Mouse (Mus musculus) limb, embryonic 13.5 days (tissue): ENCODE results near the gene Cacna1c. TPM values are rescaled to one million over a fixed set of nuclear protein-coding genes. Genes with fewer than 3 reads are reported as not detected.

Experiments
- ATAC-seq: fragments of 200-750 bp; cut with Nextera tagmentation; 2 replicates; pipeline ENCODE4 v1.8.0; 2017; ENCODE audit warnings: low read depth, moderate number of reproducible peaks, moderate TSS enrichment; ENCODE audit not compliant: low FRiP score
- H3K27ac ChIP-seq: fragments of 300-500 bp; sonication (generic); 2 replicates; pipeline ENCODE4 v1.5.1; 2015; ENCODE audit warnings: inconsistent platforms, mild to moderate bottlenecking, moderate library complexity
- H3K27me3 ChIP-seq: fragments of 300-500 bp; sonication (generic); 2 replicates; pipeline ENCODE4 v1.6.1; 2015; ENCODE audit warnings: mild to moderate bottlenecking, inconsistent platforms
- H3K36me3 ChIP-seq: fragments of 300-500 bp; sonication (generic); 2 replicates; pipeline ENCODE4 v1.6.1; 2015; ENCODE audit warnings: inconsistent platforms, mild to moderate bottlenecking, moderate library complexity
- H3K4me1 ChIP-seq: fragments of 300-500 bp; sonication (generic); 2 replicates; pipeline ENCODE4 v1.6.1; 2015; ENCODE audit warnings: inconsistent platforms
- H3K4me2 ChIP-seq: fragments of 300-500 bp; sonication (generic); replicated peaks from 2 replicates; pipeline ENCODE4 v1.6.1; 2015; ENCODE audit warnings: inconsistent platforms, mild to moderate bottlenecking, moderate library complexity
- H3K4me3 ChIP-seq: fragments of 300-500 bp; sonication (generic); 2 replicates; pipeline ENCODE4 v1.5.1; 2015; ENCODE audit warnings: moderate library complexity, mild to moderate bottlenecking, inconsistent platforms
- H3K9ac ChIP-seq: fragments of 300-500 bp; sonication (generic); 2 replicates; pipeline ENCODE4 v1.6.1; 2015; ENCODE audit warnings: mild to moderate bottlenecking, inconsistent platforms
- H3K9me3 ChIP-seq: fragments of 300-500 bp; sonication (generic); 2 replicates; pipeline ENCODE4 v1.6.1; 2016; ENCODE audit warnings: inconsistent platforms
- WGBS: fragments of 180-500 bp; shearing (Covaris S2); methylation state at CpG from one replicate; pipeline ENCODE4 v1.1.7; 2015; 5-methylcytosine and 5-hydroxymethylcytosine counted together
- polyA plus RNA-seq: library from polyadenylated mRNA; unstranded; fragments of >200 nt; fragmentation: Nextera tagmentation; extraction: Ambion mirVana; gene quantifications from 2 replicates; pipeline ENCODE4 v1.2.1, GENCODE M21; 2015

Gene Cacna1c
- polyA plus RNA-seq, 1 experiment from 2014 or later = 9.9 TPM

DNA sequence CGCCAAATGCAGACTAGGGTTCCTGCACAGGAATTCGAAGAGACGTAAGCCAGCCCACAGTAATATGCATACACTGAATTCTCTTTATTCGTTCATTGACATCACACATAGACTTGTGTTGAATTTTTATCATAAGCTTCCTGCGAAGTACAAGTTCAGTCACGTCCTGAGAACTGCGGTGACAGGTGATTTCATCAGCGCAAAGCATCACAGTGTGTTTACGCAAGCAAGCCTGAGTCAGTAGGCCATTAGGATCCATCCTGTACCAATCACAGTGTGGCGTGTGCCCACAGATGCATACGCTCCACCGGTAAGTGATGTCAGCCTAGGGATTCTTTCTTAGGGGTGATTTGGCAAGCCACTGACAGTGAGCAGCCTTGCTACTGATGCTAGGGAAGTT, 114.6 kb downstream of the Cacna1c start:
- ATAC-seq = no peak
- Histone ChIP-seq H3K27me3 (no peaks in the 10 kb centered on the region), H3K4me1 (peaks cover 20% of the 10 kb centered on the region), H3K36me3 (no peaks in the 10 kb centered on the region), H3K27ac (no peak overlapping the region), H3K4me2 (no peak overlapping the region), H3K9me3 (no peaks in the 10 kb centered on the region), H3K9ac (no peak overlapping the region), H3K4me3 (no peak overlapping the region)
- 94% methylated on average over 12 of the region's 12 CpGs for WGBS

DNA sequence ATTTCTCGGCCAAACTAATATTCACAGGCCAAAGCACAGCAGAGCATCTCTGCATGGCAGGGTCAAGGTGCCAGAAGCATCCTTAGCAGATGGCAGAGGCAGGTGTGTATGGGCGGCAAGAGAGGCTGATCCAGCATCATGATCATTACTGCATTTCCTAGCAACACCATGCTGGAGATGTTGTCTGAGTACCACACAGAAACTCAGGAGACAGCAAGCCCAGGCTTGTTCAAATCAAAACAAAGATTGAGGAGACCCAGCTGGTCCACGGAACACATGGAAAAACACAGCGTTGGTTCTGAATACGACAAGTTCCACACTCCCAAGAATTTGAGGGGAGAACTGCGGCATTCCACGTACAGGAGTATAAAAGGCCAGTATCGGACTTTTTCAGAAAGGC, 116.6 kb downstream of the Cacna1c start:
- WGBS = 86% methylated on average over 8 of the region's 8 CpGs
- Histone ChIP-seq H3K36me3 (no peaks in the 10 kb centered on the region), H3K27me3 (no peaks in the 10 kb centered on the region), H3K4me1 (peaks cover 11% of the 10 kb centered on the region), H3K4me2 (no peak overlapping the region), H3K9ac (no peak overlapping the region), H3K27ac (no peak overlapping the region), H3K4me3 (no peak overlapping the region), H3K9me3 (no peaks in the 10 kb centered on the region)
- ATAC-seq = no peak

DNA sequence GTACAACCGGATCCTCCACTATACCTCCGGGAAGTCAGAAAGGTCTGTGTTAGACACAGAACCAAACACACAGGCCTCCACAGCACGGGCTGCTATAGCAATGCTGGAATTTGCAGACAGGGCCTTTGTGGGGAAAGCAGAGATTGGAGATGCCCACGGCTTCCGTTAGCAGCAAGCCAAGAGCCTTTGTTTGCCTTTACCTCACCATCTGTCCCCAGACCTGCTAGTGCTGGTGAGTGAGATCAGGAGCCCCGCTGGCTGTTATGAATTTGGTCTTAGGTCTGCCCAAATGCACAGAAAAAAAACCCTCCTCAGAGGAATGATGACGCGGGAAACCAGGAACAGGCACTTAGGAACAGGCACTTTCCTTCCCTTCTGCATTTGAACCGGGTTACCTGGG, 117.3 kb downstream of the Cacna1c start:
- Histone ChIP-seq H3K4me1 (peaks cover 4% of the 10 kb centered on the region), H3K4me2 (no peak overlapping the region), H3K9ac (no peak overlapping the region), H3K27ac (no peak overlapping the region), H3K9me3 (no peaks in the 10 kb centered on the region), H3K27me3 (no peaks in the 10 kb centered on the region), H3K4me3 (no peak overlapping the region), H3K36me3 (no peaks in the 10 kb centered on the region)
- WGBS = 73% methylated on average over 9 of the region's 9 CpGs
- no peak for ATAC-seq

DNA sequence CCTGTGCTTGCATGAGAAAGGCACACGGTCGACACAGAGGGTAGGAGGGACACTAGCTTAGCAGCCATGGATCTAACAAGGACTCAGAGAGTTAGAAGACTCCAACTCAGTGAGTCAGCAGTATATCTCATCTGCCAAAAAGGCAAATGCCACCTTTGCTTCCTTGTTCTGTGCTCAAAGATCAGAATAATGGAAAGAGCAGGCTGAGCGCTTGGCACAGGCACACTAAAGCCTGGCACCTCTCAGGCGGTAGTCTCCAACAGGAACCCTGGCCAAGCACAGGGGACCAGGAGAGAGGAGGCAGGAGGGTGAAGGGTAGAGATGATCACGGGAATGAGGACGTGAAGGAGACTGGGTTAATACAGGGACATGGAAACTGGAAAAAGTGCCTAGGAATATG, 119.0 kb downstream of the Cacna1c start:
- no peak overlapping the region for H3K9ac ChIP-seq
- no peaks in the 10 kb centered on the region for H3K4me1 ChIP-seq
- H3K4me3 ChIP-seq = no peak overlapping the region
- no peak overlapping the region for H3K4me2 ChIP-seq
- H3K9me3 ChIP-seq = no peaks in the 10 kb centered on the region
- H3K27me3 ChIP-seq = no peaks in the 10 kb centered on the region
- H3K27ac ChIP-seq = no peak overlapping the region
- no peak for ATAC-seq
- 94% methylated on average over 6 of the region's 6 CpGs for WGBS
- no peaks in the 10 kb centered on the region for H3K36me3 ChIP-seq

DNA sequence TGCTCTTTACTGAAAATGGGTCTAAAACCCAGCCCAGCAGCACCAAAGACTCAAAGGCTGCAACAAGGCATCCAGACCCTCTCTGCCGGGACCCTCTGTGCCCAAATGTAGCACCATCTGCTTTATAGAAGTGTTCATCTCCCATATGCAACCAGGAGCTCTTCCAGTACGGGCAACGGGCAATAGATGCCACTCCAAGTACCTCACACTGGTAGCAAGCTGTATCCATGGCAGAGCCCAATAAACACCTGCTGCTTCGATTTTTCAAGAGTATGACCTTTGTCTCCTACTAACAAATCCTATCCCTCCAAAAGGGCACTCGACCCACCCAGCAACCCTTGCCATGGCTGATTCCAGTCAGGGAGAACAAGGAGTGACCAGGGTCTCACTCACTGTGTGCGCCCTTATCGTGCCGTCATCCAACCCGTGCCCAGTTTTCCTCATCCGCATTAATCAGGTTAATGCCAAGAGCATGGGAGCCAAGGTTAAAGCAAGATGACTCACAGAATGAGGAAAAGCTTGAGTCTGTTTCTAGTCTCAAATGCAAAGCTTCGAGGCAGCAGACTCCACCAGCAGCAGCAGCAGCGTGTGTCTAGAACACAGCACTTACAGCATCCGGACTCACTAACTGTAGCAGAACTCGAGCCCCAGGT, 122.7 kb downstream of the Cacna1c start:
- Histone ChIP-seq H3K36me3 (no peaks in the 10 kb centered on the region), H3K9me3 (no peaks in the 10 kb centered on the region), H3K27me3 (no peaks in the 10 kb centered on the region), H3K4me3 (no peak overlapping the region), H3K9ac (no peak overlapping the region), H3K27ac (no peak overlapping the region), H3K4me2 (no peak overlapping the region), H3K4me1 (0 out of 2 replicates have a peak, but pooled peaks cover 3% of the 10 kb centered on the region)
- no peak for ATAC-seq
- 89% methylated on average over 14 of the region's 14 CpGs for WGBS

DNA sequence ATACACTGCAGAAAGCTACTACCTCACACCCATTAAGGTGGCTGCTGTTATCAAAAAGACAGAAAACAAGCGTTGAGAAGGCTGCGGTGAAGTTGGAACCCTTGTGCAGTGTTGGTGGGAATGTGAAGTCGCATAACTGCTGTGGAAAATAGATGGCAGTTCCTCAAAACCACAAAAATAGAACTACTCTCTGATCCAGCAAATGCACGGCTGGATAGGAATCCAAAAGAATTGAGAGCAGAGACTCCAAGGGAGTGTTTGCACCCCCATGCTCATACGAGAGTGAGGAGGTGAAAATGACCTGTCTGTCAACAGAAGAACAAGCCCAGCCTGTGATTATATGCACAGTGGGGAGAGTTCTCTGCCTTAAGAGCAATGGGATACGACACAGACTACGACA, 123.4 kb downstream of the Cacna1c start:
- Histone ChIP-seq H3K27ac (no peak overlapping the region), H3K4me1 (0 out of 2 replicates have a peak, but pooled peaks cover 3% of the 10 kb centered on the region), H3K9me3 (no peaks in the 10 kb centered on the region), H3K27me3 (no peaks in the 10 kb centered on the region), H3K36me3 (no peaks in the 10 kb centered on the region), H3K9ac (no peak overlapping the region), H3K4me2 (no peak overlapping the region), H3K4me3 (no peak overlapping the region)
- ATAC-seq = no peak
- 65% methylated on average over 7 of the region's 7 CpGs for WGBS

DNA sequence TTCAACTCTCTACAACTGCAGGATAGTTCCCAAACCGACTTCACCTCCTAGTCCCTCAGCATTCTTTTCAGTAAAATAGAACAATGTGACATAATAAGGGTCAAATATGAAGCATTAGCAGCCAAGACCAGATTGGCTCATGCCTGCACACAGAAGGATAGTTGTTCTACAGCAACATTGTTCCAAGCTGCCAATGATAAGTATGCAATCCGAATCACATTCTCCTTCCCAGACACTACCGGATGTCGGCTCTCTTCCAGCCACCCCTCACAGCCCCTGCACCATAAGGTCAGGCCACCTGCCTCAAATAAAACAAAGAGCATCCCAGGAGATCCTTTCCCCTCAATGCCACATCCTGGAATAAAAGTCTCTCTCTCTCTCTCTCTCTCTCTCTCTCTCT, 125.4 kb downstream of the Cacna1c start:
- 79% methylated on average over 4 of the region's 4 CpGs for WGBS
- H3K36me3 ChIP-seq = no peaks in the 10 kb centered on the region
- H3K9me3 ChIP-seq = no peaks in the 10 kb centered on the region
- no peak for ATAC-seq
- H3K27me3 ChIP-seq = no peaks in the 10 kb centered on the region
- no peak overlapping the region for H3K4me3 ChIP-seq
- no peak overlapping the region for H3K9ac ChIP-seq
- H3K4me2 ChIP-seq = no peak overlapping the region
- no peak overlapping the region for H3K27ac ChIP-seq
- peaks cover 13% of the 10 kb centered on the region for H3K4me1 ChIP-seq

DNA sequence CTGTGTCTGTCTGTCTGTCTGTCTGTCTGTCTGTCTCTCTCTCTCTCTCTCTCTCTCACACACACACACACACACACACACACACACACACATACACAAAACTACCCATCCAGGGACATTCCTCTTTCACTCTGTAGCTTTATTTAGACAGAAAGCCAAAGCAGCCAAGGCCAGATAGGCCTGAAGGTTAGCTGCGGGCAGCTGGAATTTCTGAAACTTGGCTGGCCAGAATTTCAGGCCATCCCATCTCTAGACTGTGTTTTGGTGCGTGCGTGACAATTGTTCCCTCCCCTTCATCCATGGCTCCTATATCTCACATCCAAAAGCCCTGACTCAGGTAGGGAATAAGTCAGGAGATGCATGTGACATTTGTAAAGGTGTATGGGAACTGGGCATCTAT, 125.9 kb downstream of the Cacna1c start:
- Histone ChIP-seq H3K27me3 (no peaks in the 10 kb centered on the region), H3K9me3 (no peaks in the 10 kb centered on the region), H3K9ac (no peak overlapping the region), H3K4me3 (no peak overlapping the region), H3K36me3 (no peaks in the 10 kb centered on the region), H3K4me2 (no peak overlapping the region), H3K4me1 (peaks cover 17% of the 10 kb centered on the region), H3K27ac (no peak overlapping the region)
- 86% methylated on average over 3 of the region's 3 CpGs for WGBS
- no peak for ATAC-seq

DNA sequence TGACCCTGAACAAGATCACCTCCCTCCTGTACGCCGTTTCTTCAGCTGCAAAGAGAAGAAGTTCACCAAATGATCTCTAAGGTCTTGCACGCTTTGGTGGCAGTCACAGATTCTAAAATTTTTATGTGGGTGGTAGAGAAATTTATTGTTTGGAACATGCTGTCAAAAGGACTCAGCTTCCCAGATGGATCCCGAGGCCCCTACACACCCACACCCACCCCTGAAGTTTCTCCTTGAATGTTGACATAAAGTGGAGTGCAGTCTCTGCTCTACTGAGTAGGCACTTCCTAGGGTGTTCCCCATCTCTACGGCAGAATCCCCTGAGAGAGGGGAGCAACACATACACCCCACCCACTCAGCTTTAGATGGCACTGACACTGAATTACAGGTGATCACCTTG, 127.1 kb downstream of the Cacna1c start:
- H3K4me3 ChIP-seq = no peak overlapping the region

DNA sequence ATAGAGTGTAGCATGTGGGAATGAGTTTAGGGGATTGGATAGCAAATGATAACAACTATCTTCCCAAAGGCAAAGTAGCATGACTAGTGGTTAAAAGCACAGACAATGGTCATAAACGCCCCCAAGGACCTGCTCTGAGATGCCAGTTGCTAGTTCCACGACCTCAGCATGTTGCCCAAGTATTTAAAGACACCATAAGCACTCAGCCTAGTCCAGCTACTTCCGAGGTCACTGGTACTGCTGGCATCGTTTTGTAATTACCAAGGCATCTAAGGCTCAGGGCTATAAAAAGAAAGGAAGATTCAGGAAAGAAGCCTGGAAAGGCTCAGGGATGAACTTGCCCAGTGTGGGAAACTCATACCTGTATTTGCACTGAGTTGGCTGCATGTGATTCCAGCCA, 127.6 kb downstream of the Cacna1c start:
- Histone ChIP-seq H3K4me2 (no peak overlapping the region), H3K27me3 (no peaks in the 10 kb centered on the region), H3K9me3 (no peaks in the 10 kb centered on the region), H3K4me1 (peaks cover 30% of the 10 kb centered on the region), H3K27ac (no peak overlapping the region), H3K36me3 (no peaks in the 10 kb centered on the region), H3K4me3 (no peak overlapping the region), H3K9ac (no peak overlapping the region)
- no peak for ATAC-seq
- WGBS = 66% methylated on average over 4 of the region's 4 CpGs

More for the DNA sequence above, 127.1 kb downstream of the Cacna1c start:
- Histone ChIP-seq H3K9me3 (no peaks in the 10 kb centered on the region), H3K4me2 (no peak overlapping the region), H3K36me3 (no peaks in the 10 kb centered on the region), H3K27me3 (no peaks in the 10 kb centered on the region), H3K27ac (no peak overlapping the region), H3K9ac (no peak overlapping the region), H3K4me1 (peaks cover 29% of the 10 kb centered on the region)
- WGBS = 84% methylated on average over 5 of the region's 5 CpGs
- ATAC-seq = no peak

DNA sequence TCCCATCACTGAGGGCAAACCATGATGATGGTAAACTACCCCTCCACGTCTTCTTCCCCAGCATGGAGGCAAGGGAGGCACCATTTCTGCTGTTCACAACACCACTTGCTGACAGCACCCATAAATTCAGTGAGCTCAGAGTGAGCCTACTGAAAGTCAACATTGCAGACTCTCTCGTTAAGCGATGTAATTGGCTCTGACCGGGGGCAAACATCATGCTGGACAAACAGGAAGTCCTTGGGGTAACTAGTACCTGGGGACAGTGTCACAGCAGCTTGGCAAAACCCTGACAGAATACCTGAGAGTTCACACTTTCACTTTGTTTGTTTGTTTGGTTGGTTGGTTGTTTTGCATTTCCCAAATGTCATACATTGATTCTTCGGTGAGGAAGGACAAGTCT, 131.3 kb downstream of the Cacna1c start:
- H3K27me3 ChIP-seq = no peaks in the 10 kb centered on the region
- no peak overlapping the region for H3K4me2 ChIP-seq
- H3K4me1 ChIP-seq = peaks cover 41% of the 10 kb centered on the region
- no peak for ATAC-seq
- no peak overlapping the region for H3K4me3 ChIP-seq
- H3K9me3 ChIP-seq = no peaks in the 10 kb centered on the region
- no peak overlapping the region for H3K9ac ChIP-seq
- 50% methylated on average over 5 of the region's 5 CpGs for WGBS
- no peak overlapping the region for H3K27ac ChIP-seq
- H3K36me3 ChIP-seq = no peaks in the 10 kb centered on the region

DNA sequence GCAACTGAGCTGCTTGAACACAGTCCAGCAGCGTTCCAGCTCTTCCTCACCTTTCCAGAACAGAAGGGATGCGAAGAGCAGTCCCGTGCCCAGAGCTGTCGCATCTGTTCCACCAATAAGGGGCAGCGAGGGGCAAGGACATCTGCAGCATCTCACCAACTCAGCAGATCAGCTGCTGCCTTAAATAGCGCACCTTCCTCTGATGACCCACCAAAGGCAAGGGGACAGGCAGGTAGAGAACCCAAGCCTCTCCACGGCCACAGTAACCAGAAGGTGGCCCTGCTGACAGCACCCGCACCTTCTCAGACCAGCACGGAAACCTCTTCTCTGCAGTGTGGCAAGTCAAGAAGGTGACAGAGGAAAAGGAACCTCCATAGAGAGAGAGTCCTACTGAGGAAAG, 131.8 kb downstream of the Cacna1c start:
- Histone ChIP-seq H3K27ac (no peak overlapping the region), H3K9me3 (no peaks in the 10 kb centered on the region), H3K9ac (no peak overlapping the region), H3K36me3 (no peaks in the 10 kb centered on the region), H3K4me3 (no peak overlapping the region), H3K27me3 (no peaks in the 10 kb centered on the region), H3K4me2 (no peak overlapping the region), H3K4me1 (peaks cover 38% of the 10 kb centered on the region)
- 87% methylated on average over 9 of the region's 9 CpGs for WGBS
- no peak for ATAC-seq

DNA sequence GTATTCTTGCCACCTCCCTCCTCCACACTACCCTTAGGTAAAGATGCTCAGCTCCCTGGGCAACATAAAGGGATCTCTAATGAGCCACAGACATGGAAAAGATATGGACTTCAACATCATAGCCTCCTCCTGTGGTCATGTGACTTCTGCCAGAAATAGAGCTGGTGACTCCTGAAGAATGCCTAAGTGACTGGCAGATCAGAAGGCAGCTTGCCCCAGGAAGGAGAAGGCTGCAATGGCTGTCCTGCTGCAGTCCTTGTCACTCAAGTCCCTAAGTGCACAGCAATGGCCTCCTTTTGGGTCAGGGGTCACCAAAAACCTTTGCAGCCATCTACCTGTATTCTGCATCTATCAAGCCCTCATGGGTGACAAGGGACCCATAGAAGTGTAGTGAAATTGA, 133.5 kb downstream of the Cacna1c start:
- Histone ChIP-seq H3K9me3 (no peaks in the 10 kb centered on the region), H3K27me3 (no peaks in the 10 kb centered on the region), H3K36me3 (no peaks in the 10 kb centered on the region), H3K27ac (no peak overlapping the region), H3K4me2 (no peak overlapping the region), H3K4me3 (no peak overlapping the region), H3K4me1 (peaks cover 38% of the 10 kb centered on the region), H3K9ac (no peak overlapping the region)
- no peak for ATAC-seq
